Mouse (Mus musculus) mature B cell (primary cell): ENCODE results near the gene Ints1.

ENCODE experiments used
- in situ Hi-C: fragments of 300-500 bp; cut with MboI; formaldehyde crosslinking; loops from 2 replicates; pipeline ENCODE4 v1.14.3; 2019

Ints1 gene

DNA sequence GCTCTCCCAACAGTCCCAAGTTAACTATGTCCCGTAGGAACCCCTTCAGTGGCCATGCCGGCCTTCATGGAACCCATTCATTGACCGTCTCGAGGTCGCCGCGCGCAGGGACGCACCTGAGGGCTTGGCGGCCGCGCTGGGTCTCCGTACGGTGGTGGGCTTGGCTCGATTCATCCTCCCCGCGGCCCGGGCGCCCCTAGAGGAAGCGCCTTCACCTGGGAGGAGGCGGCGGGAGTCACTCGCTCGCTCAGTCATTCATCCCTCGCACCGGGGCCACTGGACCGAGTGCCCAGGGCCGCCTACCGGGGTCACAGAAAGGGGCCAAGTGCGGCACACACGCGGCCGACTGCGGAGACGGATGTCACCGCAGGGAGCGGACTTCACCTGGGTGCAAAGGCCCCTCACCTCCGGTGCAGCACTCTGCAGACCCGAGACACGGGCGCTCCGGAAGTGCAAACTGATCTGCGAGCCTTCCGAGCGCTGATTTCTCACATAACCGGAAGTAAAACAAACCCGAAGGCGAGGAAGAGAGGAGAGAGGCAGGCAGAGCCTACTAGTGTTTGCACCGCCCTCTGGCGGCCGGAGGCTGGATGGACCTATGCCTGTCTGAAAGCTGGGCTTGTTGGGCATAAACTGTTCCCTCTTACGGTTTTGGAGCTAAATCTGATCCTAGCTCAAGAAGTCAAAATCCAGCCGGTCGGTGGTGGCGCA is at the start of gene Ints1:
TSS of gene Ints1 (minus strand) at position 459 of the 711 bp plus-strand sequence.
- in situ Hi-C loops = no loop called here

DNA sequence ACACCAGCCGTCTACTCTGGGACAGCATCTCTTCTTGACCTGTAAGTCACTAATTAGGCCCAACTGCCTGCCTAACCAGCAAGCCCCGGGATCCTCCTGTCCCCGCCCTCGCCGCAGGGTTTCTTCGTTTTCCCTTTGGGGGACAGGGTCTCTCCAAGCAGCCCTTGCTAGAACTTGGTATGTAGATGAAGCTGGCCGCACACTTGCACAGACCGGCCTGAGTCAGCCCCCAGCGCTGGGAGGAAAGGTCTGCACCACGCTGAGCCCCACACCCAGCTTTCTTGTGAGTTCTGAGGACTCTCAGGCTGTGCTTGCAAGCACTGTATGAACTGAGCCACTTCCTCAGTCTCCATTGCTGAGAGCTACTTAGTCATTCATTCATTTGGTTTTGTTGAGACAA is 49.1 kb upstream of the Ints1 start:
- in situ Hi-C loops = no loop called here

DNA sequence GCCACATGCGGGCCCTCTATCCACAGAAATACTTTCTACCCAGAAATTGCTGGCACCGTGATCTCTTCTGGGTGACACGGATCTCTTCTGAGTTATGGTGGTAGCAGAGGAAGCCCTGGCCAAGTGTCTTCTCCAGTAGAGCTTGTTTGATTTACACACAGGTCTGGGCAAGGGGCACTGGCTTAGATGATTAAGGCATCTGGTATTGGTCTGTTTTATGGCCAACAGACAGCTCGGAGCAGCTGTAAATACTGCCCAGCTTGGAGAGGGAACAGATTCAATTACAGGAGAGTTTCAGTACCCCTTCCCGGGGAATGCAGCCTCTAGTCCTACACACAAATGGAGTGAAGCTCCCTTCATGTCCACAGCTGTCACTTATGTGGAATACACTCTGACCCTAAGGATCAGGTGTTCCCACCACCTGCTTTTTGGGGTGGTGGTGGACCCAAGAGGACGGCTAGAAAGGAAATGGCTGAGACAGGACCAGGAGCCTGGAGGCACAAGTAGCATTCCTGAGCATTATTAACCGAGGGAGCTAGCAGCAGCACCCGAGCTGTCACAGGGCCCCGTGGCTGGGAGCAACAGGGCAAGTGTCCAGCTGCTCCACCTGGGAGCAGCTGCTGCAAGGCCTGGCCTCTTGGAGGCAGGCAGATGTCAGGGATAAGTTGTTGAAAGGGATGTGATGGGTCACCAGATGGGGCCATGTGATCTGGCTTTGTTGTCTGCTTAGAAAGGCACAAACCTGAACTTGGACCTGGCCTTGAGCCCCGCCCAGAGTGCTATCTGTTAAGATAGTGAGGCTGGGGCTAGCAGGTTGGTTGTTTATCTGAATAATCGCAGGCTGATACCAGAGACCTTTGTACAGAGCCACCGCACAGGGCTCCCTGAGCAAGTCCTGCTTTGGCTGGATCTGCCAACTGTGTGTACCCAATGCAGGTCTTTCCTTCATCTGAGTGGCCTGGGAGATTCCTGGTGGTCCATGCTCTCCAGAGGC is 46.3 kb upstream of the Ints1 start:
- in situ Hi-C loops = no loop called here

DNA sequence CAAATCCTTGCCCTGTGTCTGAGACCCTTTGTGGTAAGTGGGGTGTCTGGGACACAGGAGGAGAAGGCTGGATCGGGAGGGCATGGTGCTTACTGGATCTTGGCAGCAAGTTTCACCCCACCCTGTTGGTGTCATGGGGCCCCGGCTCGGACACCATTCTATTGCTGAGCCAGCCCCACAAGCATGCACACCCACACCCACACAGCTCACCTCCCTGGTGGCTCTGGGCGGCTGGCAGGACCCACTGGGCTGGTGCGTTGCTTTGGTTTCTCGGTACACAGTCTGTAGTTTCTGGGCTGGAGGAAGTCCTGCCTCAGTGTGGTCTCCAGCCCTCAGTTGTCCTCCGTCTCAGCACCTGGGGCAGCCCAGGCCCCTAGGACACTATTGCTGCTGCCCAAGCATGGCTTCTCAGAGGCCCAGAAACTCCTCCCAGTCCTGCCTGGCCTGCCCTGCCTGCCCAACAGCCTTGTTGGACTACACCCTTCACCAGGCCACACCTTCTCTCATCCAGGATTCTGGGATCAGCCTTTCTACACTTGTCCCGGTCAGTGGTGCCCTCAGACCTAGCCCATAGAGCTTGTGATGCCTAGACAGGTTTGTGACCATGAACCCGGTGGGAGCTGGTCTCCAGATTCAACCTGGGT is 44.2 kb upstream of the Ints1 start, which contains the start of gene Tmem184a:
TSS of gene Tmem184a (minus strand) at position 380 of the 644 bp plus-strand sequence.
- in situ Hi-C loops = no loop called here

DNA sequence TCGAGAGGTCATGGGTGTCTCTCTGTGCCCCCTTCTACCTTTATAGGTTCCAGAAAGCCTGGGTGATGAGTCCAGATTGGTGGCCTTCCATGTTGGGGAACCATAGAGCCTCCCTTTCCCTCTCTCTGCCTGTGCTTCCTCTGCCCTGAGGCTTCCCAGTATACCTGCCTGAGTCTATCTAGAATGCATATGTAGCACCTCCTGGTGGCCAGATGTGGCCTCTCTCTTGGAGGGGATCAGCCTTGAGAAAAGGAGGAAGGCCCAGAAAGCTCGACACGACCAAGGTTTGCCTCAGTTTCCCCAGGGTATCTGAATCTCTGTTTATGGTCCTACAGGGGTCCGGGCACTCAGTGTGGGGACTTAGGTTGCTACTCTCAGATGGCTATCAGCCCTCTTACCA is 43.3 kb upstream of the Ints1 start:
- in situ Hi-C loops = no loop called here

DNA sequence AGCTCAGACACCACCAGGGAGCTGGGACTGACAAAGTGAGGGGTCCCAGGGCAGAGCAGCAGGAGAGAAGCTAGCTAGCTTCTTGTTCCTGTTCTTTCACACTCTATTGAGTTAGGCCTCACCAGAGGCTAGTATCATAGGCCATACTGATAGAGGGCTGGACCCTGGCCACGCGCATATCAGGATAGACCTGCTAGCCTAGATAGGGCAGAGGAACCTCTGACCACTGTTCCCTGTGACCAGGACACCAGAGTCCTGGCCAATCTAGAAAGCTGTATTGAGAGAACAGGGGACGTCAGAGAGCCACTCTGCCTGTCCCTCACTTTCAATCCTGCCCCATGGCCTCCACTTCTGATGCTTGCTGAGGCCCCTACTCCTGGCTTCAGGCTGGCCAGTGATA is 42.6 kb upstream of the Ints1 start:
- in situ Hi-C loops = no loop called here

DNA sequence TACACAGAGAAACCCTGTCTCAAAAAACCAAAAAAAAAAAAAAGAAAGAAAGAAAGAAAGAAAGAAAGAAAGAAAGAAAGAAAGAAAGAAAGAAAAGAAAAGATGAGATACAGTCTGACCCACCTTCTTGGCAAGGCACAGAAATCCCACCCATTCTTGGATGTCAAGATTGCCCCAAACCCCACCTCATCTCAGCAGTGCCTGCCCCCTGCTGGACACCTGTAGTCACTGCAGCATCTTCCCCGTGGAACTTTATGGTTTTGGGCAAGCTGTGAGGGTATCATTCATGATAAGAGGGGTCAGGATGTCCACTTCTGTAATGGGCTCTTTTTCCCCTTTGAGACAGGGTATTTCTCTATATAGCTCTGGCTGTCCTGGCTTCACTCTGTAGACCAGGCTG is 41.8 kb upstream of the Ints1 start:
- in situ Hi-C loops = no loop called here

DNA sequence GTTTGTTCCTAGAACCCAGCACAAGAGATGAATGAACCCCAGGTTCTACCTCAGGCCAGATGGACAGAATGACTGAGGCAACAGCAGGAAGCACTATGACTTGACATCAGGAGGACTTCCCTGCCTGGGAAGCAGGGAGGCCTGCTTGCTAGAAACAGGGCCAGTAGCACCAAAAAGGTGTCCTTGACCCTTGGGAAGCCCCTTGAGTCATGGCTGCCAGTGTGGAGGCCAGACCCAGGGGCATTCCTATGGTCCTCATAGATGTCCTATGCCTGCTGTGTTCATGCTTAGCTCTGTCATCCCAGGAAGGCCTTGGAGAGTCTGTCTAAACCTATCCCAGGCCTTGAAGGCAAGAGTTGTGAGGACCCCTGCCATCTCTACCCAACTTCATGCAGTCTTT is 41.0 kb upstream of the Ints1 start:
- in situ Hi-C loops = no loop called here

DNA sequence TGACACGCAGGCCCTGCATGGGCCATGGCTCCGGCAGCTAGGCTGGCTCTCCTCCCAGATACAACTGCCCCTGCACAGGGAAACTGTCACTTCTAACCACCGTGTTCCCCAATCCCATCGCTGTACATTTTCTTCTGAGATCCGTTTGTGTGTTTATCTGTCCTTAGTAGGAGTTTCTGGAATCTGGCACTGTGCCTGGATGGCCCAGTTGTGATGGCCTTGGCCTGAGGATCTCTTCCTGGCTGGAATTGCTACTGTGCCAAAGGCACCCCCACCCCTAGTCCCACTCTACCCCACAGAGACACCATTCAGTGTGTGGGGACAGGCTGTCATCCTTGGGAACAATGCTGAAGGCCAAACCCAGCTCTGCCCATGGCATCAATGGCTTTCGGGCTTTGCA is 40.5 kb upstream of the Ints1 start:
- in situ Hi-C loops = no loop called here

DNA sequence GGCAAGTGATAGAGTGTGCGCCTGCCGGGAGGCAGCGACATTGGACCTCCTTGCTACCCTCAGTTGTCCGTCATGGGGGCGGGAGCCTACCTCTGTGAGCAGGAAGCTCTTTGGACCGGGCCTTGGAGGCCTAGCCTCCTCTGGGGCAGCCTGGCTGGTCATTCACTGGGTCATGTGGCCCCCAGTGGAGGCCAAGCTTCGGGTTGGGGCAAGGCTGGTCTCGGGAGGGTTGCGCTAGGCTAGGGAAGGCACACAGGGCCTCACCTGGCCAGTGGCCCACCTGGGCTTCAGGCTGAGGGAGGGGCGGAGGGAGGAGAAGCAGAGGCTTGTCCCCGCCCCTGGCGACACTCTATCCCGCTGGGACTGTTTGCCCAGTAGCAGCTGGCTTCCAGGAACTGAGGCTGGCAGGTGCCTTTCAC is 38.5 kb upstream of the Ints1 start:
- in situ Hi-C loops = no loop called here

DNA sequence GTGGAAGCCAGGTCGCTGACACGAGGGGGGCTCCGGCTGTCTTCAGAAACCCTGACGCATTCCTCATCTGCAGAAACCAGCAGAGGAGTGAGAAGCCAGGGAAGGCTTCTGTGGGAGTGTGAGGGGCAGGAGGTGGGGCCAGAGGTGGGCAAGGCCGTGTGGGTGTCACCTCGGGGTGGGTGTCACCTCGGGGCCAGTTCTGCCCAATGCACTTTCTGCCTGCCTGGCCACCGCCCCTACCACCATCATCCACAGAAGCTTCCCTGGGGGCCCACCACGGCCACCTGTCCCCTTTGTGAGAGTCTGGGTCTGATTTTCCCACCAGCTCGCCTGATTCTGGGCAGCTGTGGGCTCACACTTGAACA is 37.6 kb upstream of the Ints1 start:
- in situ Hi-C loops = no loop called here

DNA sequence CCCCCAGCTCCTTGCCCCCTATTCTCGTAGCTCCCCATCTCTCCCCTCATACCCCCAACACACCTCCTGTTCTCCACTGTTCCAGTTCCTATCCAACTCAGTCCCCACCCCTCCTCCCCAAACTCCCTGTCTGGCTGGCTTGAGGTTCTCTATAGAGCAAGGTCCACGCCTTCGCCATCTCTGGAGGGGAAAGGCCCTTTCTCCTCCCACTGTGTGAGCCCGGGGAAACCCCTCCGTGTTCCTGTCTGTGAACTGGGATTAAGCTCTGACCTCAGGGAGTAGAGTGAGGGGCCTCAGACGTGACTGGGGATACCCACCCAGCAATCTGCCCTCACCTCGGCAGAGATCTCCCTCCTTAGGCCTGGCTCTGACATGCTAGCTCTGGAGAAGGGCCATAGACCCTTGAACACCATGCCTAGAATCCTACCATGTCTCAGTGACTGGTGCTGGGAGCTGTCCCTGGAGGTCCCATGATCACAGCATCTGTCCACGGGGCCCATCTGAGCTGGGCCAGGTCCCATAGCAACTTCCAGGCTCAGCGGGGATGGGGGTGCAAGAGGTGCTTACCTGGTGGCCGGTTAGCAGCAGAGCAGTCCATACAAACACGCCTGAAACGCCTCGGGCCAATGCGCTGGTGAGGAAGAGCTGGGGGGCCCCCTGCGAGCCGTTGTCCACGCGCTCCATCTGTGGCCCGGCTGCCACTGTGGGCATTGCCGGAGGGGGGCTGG is 37.1 kb upstream of the Ints1 start:
- in situ Hi-C loops = no loop called here

DNA sequence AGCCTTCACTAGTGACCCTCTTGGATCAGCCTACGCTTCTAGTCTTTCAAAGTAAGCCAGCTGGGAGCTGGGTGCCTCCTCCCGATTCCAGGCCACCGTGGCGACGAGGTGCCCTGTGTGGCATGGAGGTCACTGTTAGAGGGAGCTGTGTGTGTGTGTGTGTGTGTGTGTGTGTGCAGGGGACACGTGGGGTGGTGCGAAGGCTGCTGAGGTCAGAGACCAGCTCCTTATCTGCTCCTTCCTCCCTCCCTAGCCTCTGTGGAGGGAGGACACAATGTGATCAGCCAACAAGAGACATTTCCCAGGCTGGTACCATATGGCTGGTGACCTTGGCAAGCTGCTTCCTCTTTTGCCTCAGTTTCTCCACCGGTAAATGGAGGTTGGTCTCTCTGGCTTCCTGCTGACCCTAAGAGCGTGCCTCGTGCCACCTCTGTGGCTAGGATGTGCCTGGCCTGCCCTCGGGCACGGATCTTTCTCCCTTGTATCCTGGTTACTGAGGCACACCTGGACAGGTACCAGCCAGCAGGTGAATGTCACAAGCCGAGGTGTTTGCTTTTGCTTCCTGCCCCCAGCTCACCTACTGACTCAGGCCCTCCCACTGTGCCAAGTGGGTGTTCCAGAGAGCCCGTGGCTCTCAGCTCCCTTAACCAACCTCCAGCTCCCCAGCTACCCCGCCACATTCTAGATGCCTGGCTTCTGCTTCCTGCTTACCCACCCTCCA is 36.4 kb upstream of the Ints1 start:
- in situ Hi-C loops = no loop called here

DNA sequence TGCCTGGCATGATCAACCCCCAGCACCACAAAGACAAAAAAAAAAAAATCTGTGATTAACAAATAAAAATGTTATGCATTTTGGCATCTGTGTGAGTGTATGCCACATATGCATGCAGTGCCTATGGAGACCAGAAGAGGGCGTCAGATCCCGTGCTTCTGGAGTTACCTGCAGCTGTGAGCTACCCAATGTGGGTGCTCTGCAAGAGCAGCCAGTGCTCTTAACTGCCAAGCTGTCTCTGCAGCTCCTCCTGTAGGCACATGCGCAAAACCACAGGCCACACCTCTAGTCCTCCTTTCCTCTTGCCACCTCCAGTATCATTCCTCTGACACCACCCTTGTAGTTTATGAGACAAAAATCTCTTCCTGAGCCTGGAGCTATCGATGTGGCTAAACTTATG is 33.9 kb upstream of the Ints1 start:
- in situ Hi-C loops = no loop called here

DNA sequence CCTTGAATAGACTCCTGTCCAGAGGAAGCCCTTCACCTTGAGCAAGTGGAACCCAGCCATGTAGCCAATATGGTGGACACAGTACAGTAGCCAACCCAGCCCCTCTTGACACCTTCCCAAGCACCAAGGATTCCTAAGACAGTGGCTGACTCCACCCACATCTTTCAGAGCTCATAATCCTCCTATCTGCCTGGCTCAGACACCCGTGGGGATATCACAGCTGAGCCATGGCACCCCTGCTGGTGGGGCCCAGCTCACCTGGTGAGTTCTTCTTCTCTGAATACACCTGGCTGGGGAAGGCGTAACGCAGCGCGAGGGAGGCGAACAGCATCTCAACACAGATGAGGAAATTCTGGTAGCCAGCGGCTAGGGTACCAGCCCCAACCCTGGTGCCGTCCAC is 30.4 kb upstream of the Ints1 start:
- in situ Hi-C loops = no loop called here

DNA sequence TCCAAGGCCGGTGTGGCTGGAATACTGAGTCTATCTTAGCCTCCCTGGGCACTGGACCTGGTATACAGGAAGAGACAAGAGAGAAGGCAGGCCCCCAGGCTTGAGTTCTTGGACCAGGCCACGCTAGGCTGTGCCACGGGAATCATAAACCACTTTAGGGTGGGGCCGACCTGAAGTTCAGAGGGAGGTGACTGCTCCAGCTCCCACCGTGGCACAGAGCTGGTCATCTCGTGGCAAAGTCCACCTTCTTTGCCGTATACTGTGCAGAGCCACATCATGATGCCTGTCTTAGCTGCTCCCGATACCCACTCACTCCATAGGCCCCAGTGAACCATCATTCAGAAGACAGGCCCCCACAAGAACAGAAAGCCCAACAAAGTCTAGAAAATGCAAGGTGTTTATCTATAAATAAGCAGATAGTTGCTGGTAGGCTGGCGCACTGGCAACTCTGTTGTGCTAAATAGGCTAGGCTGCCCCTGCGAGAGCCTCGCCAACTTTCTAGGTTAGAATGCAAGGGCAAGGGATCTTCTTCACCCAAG is 29.2 kb upstream of the Ints1 start:
- in situ Hi-C loops = no loop called here

DNA sequence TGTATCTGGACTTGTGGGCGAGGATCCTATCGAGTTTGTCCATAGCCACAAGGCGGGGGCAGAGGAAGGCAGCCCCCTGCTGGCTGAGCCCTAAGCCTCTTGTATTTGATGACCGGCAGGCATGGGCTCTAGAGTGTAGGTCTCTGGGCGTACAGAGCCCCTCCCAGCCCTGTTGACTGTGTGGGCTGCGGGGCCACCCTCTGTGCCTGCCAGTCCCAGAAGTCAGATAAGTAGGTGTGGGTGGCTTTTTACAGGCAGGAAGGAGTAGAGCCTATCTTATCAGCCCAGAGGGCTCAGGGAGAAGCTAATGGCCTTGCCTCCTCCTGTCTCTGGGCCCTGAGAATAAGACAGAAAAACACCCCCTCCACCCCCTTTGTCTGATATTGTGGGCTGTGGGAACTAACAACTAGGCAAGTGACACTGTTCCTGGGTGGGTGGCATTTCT is 28.7 kb upstream of the Ints1 start:
- in situ Hi-C loops = no loop called here

DNA sequence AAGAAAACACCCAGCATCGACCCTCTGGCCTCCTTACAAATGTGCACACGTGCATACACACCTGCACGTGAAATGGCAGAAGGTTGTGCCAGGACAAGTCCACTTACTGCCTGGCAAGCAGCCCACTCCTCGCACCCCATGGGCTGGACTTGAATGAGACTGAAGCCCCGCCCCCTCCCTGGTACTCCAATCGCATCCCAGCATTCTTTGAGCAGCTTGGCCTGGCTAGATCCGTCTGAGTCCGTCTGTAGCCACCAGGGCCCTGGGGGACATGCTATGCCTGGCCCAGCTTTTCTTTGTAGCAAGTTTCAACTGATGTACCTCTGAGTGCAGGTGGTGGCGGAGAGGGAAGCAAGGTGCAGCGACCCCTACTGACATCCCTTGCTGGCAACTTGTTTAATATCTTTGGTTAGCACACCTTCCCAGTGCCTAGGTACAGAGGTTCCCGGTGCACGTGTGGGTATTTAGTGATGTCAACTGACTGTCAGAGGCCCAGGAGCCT is 28.2 kb upstream of the Ints1 start:
- in situ Hi-C loops = no loop called here

DNA sequence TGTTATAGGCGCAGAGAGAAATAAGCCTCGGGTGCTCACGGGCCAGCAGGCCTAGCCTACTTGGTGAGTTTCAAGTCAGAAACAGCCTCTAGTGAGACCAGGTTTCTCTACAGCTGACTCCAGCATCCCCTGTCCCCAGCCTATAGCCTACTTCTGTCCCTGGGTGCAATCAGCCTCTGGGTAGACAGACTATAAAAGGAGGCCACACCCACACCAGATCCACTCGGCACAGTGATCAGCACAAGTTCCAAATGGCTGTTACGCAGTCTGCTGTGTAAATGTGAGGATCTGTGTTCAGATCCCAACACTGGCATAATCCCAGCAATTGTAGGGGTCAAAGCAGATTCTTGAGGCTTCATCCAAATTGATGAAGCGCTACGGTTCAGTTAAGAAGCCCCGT is 27.7 kb upstream of the Ints1 start:
- in situ Hi-C loops = no loop called here

DNA sequence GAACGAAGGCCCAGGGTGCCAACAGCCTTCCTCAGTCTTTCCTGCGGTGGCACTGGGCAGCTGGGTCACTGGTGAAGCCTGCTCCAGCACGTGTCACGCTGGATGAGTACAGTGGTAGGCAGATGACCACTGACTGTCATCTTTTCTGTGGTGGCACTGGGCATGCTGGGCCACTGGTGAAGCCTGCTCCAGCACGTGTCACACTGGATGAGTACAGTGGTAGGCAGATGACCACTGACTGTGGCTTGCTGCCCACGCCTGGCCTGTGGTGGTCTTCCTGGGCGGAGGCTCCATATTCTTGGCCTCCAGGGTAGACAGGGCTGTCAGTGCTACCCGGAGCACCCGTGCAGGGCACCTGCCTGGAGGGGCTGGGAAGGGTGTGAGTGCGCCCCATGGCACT is 26.4 kb upstream of the Ints1 start:
- in situ Hi-C loops = no loop called here

DNA sequence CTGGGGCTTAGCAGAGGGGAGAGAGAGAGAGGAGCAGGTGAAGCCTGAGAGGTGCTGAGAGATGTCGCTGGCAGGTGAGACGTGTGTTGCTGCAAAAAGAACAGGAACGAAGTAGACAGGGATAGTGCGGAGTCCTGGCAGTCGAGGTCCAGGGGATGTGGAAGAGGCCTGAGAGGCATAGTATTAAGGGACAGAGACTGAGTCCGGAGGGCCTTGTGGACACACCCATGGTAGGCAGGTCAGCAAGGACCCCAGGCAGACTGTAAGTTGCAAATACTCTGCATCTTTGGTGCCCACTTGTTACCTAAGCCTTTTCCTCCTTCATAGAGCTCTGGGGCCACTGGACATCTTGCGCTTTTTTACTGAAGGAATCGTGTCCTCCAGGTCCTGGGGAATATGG is 25.8 kb upstream of the Ints1 start:
- in situ Hi-C loops = no loop called here
